Mouse (Mus musculus): ENCODE data around the gene Eif6. TPM values are rescaled to one million over a fixed set of nuclear protein-coding genes. Genes with fewer than 3 reads are reported as not detected.

The Eif6 gene
- 204 and 210 TPM in 2 replicates for polyA plus RNA-seq (2015; fragmentation: Nextera tagmentation; extraction: Ambion mirVana)

DNA sequence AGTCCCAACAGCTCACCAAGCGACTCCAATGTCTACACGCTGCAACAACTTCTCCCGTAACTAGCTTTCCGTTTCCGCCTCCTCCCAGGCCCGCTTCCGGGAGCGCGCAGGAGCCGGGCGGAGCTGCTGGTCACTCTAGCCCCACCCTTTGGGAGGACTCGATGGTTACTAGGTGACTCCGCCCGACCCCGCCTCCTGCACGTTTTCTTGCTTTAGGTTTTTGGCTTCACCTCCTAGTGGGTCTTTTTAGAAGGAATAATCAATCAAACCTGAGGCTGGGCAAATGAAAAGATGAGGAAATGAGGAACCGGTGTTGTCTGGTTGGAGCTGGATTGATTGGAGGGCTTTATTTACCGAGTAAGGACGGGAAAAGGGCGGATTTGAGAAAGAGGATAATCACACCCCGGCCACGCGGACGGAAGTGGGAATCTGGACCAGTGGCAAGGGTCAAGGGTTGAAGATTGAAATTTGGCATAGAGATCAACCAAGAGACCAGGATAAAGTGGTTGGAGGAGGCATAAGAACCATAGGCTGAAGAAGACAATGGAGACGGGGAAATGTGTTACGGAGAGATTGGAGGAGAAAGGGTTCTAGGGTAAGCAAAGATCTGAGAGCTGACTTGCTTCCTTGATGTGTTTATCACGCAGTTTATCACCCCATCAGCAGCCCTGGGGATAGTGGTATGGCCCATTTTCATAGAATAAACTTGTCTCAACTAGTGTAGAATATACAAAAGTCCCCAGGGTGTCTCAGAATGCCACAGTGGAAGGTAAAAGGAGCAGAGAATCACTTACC lies at the start of gene Eif6:
Gene Eif6 (minus strand): TSS at position 296 of the 795 bp plus-strand sequence.
- no peaks in the 10 kb centered on the region for H3K9me3 ChIP-seq (replicated peaks)
- peak within 1 kb of the TSS; percentile 82 for H3K4me3 ChIP-seq (replicated peaks)
- ATAC-seq (replicated peaks; ENCODE audit: low FRiP score), result peak; percentile 94
- 2% methylated on average over 27 of the region's 27 CpGs for WGBS
- H3K27me3 ChIP-seq, result no peaks in the 10 kb centered on the region
- H3K36me3 ChIP-seq, result peaks cover 23% of the 10 kb centered on the region
- H3K9ac ChIP-seq, result peak within 1 kb of the TSS; percentile 76
- H3K27ac ChIP-seq, result peak within 1 kb of the TSS; percentile 92
- H3K4me1 ChIP-seq, result peaks cover 19% of the 10 kb centered on the region
- H3K4me2 ChIP-seq, result peak within 1 kb of the TSS; percentile 71

DNA sequence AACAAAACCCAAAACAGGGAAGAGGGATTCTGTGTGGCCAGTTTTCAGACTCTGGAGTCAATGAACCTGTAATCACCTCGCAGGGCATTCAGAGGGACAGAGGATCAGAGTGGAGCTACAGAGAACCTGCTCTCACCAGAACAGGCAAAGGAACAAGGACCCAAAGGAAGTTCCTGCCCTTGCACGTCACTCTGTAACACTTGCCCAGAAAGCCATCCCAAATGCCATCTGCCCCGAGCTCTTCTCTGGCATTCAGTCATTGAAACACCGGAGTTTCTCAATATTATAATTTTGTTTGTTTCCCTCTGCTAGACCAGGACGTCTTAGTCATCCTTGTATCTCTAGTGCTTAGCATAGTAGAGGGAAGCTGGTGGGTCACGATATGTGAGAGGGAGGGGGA lies 46.9 kb upstream of the Eif6 start:
- WGBS, result 57% methylated on average over 6 of the region's 6 CpGs
- no peak overlapping the region for H3K9ac ChIP-seq
- no peak overlapping the region for H3K27ac ChIP-seq
- no peaks in the 10 kb centered on the region for H3K9me3 ChIP-seq (replicated peaks)
- H3K4me2 ChIP-seq, result no peak overlapping the region
- peaks cover 44% of the 10 kb centered on the region for H3K36me3 ChIP-seq
- H3K27me3 ChIP-seq, result no peaks in the 10 kb centered on the region
- H3K4me3 ChIP-seq (replicated peaks), result no peak overlapping the region
- H3K4me1 ChIP-seq, result peaks cover 14% of the 10 kb centered on the region
- no peak for ATAC-seq (replicated peaks; ENCODE audit: low FRiP score)

DNA sequence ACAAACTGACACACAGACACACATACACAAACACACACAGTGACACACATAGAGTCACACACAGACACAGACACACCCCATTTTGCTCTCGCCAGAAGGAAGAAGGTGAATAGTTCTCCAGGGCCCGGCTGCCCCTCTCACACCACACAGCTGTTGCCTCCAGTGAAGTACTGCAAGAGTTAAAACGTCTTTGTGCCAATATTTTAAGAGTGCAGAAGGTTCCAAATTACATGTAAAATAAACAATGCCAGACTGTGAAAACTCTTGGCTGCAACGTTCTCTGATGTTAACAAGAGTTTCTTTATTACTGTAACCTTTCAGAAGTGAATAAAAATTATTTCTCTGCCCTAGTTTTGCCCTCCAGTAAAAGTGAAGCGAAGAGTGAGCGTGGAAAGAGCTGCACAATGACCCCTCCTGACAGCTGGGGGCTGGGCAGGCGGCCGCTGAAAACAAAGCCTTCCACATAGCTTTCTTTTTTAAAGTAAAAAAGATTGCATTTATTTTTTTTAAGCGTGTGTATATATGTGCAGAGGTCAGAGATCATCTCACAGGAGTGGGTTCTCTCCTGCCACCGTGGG lies 46.3 kb upstream of the Eif6 start:
- Histone ChIP-seq H3K27ac (no peak overlapping the region), H3K4me2 (no peak overlapping the region), H3K27me3 (no peaks in the 10 kb centered on the region)

DNA sequence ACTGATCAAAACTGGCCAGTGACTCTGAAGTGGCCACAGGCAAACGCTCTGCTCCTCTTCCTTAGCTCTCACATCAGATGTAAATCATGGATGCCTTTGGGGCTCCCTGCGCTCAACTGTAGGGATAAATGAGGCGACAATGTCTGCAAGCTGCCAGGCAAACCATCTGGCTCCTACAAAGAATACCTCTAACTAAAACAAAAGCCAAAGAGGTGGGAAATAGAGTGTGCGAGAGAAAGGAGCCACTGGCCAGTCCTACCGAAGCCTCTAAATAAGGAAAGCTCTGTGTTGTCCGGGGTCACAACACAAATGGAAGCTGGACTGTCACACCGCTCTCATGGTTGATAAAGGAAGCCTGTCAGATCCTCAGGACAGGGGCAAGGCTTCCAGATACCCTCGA lies 45.8 kb upstream of the Eif6 start:
- no peak for ATAC-seq (replicated peaks; ENCODE audit: low FRiP score)
- 56% methylated on average over 8 of the region's 8 CpGs for WGBS
- no peak overlapping the region for H3K27ac ChIP-seq
- H3K4me3 ChIP-seq (replicated peaks), result no peak overlapping the region
- no peak overlapping the region for H3K9ac ChIP-seq
- H3K4me1 ChIP-seq, result peaks cover 14% of the 10 kb centered on the region
- H3K9me3 ChIP-seq (replicated peaks), result no peaks in the 10 kb centered on the region
- H3K36me3 ChIP-seq, result peaks cover 52% of the 10 kb centered on the region
- no peaks in the 10 kb centered on the region for H3K27me3 ChIP-seq
- no peak overlapping the region for H3K4me2 ChIP-seq

More for the DNA sequence above, 46.3 kb upstream of the Eif6 start:
- peaks cover 14% of the 10 kb centered on the region for H3K4me1 ChIP-seq
- ATAC-seq (replicated peaks; ENCODE audit: low FRiP score), result no peak
- 37% methylated on average over 10 of the region's 10 CpGs for WGBS
- no peak overlapping the region for H3K4me3 ChIP-seq (replicated peaks)
- no peak overlapping the region for H3K9ac ChIP-seq
- H3K9me3 ChIP-seq (replicated peaks), result no peaks in the 10 kb centered on the region
- peaks cover 48% of the 10 kb centered on the region for H3K36me3 ChIP-seq

DNA sequence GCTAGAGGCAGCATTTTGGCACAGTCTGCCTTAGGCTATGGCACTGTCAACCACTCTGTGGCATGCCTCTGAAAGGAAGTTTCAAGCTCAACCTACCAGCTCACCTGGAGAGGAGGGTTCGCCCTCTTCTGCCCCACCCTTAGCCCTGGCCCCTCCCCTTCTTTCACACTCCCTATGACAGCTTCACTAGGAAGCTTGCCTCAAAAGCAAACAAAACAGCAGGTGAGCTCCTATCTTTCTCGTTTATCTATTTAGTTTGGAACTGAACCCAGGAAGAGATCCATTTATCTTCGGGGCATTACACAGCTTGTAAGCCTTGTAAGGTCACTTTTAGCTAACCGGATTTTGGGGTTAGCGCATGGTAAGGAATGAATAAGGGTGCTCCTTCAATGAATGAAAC lies 43.0 kb upstream of the Eif6 start:
- H3K36me3 ChIP-seq, result peaks cover 25% of the 10 kb centered on the region
- ATAC-seq (replicated peaks; ENCODE audit: low FRiP score), result no peak
- peaks cover 14% of the 10 kb centered on the region for H3K4me1 ChIP-seq
- 62% methylated on average over 5 of the region's 5 CpGs for WGBS
- H3K9me3 ChIP-seq (replicated peaks), result no peaks in the 10 kb centered on the region
- no peak overlapping the region for H3K27ac ChIP-seq
- H3K27me3 ChIP-seq, result no peaks in the 10 kb centered on the region
- no peak overlapping the region for H3K9ac ChIP-seq
- no peak overlapping the region for H3K4me2 ChIP-seq
- no peak overlapping the region for H3K4me3 ChIP-seq (replicated peaks)

DNA sequence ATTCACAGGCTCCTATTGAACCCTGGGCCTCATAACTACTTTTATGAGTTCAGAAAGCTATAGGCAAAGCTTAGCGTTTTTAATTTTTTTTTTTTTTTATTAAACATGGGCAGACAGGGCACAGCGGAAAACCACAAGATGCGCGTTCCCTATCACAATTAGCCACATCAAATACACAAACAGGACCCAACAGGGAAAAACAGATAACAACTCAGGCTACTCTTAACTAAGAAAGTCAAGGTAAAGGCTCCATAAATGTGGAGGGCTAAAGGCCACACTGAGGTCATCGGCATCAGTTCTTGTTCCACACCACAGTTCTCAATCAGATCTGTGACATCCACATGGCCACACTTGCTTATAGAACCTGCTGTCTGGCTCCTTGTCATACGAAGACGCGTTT lies 41.6 kb upstream of the Eif6 start:
- no peak overlapping the region for H3K4me2 ChIP-seq
- H3K9me3 ChIP-seq (replicated peaks), result no peaks in the 10 kb centered on the region
- WGBS, result 96% methylated on average over 8 of the region's 8 CpGs
- H3K27me3 ChIP-seq, result no peaks in the 10 kb centered on the region
- no peak overlapping the region for H3K27ac ChIP-seq
- no peak overlapping the region for H3K9ac ChIP-seq
- H3K36me3 ChIP-seq, result peaks cover 17% of the 10 kb centered on the region
- no peak overlapping the region for H3K4me3 ChIP-seq (replicated peaks)
- H3K4me1 ChIP-seq, result peaks cover 18% of the 10 kb centered on the region
- no peak for ATAC-seq (replicated peaks; ENCODE audit: low FRiP score)

DNA sequence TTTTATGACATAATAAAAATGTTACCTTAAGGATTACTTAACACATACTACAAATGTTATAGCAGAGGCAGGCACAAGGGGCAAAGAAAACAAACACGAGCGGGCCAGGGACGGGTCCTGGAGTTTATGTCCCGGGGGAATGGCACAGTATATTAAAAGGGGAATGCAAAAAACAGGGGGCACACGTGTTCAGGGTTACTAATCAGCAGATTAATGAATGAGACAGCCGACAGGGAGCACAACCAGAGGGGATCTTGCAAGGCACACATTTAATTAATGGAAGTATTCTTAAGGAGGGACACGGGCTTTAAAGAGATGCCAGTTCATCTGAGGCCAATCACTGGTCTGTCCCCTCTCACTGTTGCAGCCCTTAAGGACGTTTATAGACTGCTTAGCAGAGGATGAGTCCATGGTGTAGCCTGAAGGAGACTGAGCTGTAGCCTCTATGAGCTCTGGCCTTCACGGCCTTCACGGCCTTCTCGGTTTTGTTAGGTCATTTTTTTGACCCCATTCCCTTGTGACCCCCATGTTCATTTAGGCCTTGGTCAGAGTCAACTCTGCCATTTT lies 36.7 kb upstream of the Eif6 start:
- peak overlapping the region; percentile 42; the same call in 1 of the 2 replicates for H3K27ac ChIP-seq
- H3K36me3 ChIP-seq, result peaks cover 18% of the 10 kb centered on the region; the same call in 1 of the 2 replicates
- no peak overlapping the region for H3K9ac ChIP-seq
- peak overlapping the region; percentile 36 for H3K4me2 ChIP-seq
- no peaks in the 10 kb centered on the region for H3K9me3 ChIP-seq (replicated peaks)
- 21% methylated on average over 11 of the region's 11 CpGs for WGBS
- peaks cover 21% of the 10 kb centered on the region for H3K4me1 ChIP-seq
- H3K4me3 ChIP-seq (replicated peaks), result no peak overlapping the region
- ATAC-seq (replicated peaks; ENCODE audit: low FRiP score), result peak; percentile 81
- no peaks in the 10 kb centered on the region for H3K27me3 ChIP-seq

DNA sequence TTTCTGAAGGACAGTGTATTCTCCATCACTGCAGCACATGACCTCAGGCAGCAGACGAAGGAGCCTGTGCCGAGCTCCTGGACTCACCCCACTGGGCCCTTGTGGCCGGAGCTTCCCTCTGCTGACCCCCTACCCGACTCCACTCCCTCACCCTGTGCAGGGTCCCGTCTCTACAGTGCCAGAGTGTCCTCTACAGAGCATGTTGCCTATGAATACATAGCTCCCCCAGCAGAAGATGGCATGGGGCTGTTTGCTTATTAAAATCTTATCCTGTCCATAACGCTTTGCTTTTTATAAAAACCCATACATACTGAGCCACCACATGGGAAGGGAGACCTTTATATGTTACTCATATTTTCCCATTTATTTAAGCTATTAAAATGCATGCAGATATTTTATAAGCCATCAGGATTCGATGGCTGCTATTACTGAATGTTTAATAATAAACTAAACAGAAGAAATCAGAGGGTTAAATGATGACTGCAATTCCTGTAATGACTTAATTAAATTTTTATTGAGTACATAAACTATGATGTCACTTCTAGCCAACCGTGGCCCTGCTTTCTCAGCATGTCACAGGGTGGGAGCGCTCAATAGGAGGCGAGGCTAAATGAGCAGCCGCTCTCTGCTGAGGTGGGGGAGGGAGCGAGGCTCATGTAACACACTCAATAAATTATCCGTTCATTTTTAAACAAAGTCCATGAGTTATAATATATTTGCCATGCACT lies 36.0 kb upstream of the Eif6 start:
- H3K27me3 ChIP-seq, result no peaks in the 10 kb centered on the region
- no peak overlapping the region for H3K9ac ChIP-seq
- peak overlapping the region; percentile 36 for H3K4me2 ChIP-seq
- H3K4me1 ChIP-seq, result peaks cover 21% of the 10 kb centered on the region
- peaks cover 18% of the 10 kb centered on the region for H3K36me3 ChIP-seq
- no peaks in the 10 kb centered on the region for H3K9me3 ChIP-seq (replicated peaks)
- no peak overlapping the region for H3K4me3 ChIP-seq (replicated peaks)
- ATAC-seq (replicated peaks; ENCODE audit: low FRiP score), result peak; percentile 88
- peak overlapping the region; percentile 42; the same call in 1 of the 2 replicates for H3K27ac ChIP-seq
- WGBS, result 31% methylated on average over 13 of the region's 13 CpGs

DNA sequence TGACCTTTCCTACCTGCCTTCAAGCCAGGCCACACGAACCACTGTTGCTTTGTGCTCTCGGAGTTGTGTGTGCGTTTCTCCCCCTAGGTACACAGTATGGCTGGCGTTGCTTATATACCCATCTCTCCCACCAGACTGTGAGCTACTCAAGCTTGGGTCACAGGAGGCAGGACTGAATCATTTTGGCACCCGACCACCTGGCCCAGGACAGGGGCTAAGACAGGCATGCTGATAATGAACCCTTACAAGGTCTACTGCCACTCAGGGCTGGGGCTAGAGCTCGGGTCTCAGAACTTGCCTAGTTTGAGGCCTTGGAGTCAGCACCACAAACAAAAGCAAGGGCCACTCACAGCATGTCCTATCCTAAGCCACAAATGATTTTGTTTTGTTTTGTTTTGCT lies 34.9 kb upstream of the Eif6 start:
- WGBS, result 87% methylated on average over 6 of the region's 6 CpGs
- peaks cover 25% of the 10 kb centered on the region for H3K36me3 ChIP-seq
- no peak overlapping the region for H3K4me3 ChIP-seq (replicated peaks)
- no peaks in the 10 kb centered on the region for H3K9me3 ChIP-seq (replicated peaks)
- H3K27me3 ChIP-seq, result no peaks in the 10 kb centered on the region
- H3K27ac ChIP-seq, result no peak overlapping the region
- H3K9ac ChIP-seq, result no peak overlapping the region
- H3K4me1 ChIP-seq, result peaks cover 21% of the 10 kb centered on the region
- no peak for ATAC-seq (replicated peaks; ENCODE audit: low FRiP score)
- no peak overlapping the region for H3K4me2 ChIP-seq

DNA sequence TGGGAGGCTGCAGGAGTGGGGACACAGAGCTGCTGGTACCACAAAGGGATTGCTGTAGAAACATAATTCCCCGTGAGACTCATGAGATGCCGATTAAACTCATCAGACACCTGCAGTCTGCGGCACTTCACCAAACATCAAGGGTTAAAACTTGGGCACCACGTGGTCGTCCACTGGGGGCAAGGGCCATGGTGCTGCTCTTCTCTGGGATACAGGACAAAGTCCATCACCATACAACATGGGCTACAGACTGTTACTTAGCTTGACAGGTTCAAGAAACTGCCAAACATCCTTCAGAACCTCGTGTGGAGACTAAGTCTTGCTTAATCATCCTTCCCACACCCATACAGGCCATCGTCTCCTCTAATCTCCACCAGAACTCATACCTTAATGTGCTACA lies 33.4 kb upstream of the Eif6 start:
- H3K36me3 ChIP-seq, result peaks cover 36% of the 10 kb centered on the region
- H3K9me3 ChIP-seq (replicated peaks), result no peaks in the 10 kb centered on the region
- no peak overlapping the region for H3K27ac ChIP-seq
- no peak overlapping the region for H3K4me2 ChIP-seq
- no peak overlapping the region for H3K9ac ChIP-seq
- no peak overlapping the region for H3K4me3 ChIP-seq (replicated peaks)
- H3K4me1 ChIP-seq, result peaks cover 21% of the 10 kb centered on the region
- ATAC-seq (replicated peaks; ENCODE audit: low FRiP score), result no peak
- 84% methylated on average over 7 of the region's 7 CpGs for WGBS
- no peaks in the 10 kb centered on the region for H3K27me3 ChIP-seq

DNA sequence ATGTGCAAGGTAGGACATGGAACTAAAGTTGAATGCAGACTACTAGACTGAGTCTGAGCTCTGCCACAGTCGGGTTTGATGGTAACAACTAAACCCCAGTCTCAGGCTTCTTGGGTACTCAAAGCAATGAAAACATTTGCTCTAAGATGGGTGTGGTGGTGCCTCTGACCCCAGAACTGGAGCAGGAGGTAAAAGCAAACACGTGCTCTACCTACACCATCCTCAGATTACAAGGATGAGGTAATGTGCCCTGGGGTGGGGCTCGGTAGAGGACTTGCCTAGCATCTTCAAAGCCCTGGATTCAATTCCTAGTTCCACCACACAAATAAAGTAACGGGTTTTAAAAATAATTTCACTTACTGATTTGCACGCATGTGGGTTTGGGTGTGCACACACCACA lies 25.8 kb upstream of the Eif6 start:
- no peaks in the 10 kb centered on the region for H3K9me3 ChIP-seq (replicated peaks)
- H3K9ac ChIP-seq, result no peak overlapping the region
- H3K4me1 ChIP-seq, result no peaks in the 10 kb centered on the region
- H3K4me2 ChIP-seq, result no peak overlapping the region
- no peaks in the 10 kb centered on the region for H3K27me3 ChIP-seq
- no peak overlapping the region for H3K27ac ChIP-seq
- WGBS, result 72% methylated on average over 5 of the region's 5 CpGs
- H3K4me3 ChIP-seq (replicated peaks), result no peak overlapping the region
- peaks cover 76% of the 10 kb centered on the region for H3K36me3 ChIP-seq
- no peak for ATAC-seq (replicated peaks; ENCODE audit: low FRiP score)

DNA sequence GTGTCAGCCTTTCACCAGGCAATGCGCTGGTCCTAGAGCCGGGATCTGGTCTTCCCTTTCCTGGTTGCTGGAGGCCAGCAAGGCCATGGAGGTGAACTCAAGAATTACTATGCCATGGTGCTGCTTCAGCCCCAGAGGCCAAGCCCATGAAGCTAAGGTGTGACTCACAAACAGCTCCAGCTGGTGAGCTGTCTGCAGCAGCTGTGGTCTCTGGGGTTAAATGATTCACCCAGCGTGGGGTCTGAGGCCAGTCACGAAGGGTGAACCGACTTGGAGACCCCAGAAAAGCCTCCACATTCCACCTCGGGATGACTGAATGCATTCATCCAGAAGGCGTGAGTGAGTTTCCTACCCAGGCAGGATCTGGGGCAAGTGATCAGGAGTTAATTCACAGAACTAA lies 23.4 kb upstream of the Eif6 start:
- H3K4me3 ChIP-seq (replicated peaks), result no peak overlapping the region
- no peak overlapping the region for H3K9ac ChIP-seq
- no peaks in the 10 kb centered on the region for H3K9me3 ChIP-seq (replicated peaks)
- no peak overlapping the region for H3K27ac ChIP-seq
- H3K4me1 ChIP-seq, result no peaks in the 10 kb centered on the region
- WGBS, result 84% methylated on average over 7 of the region's 7 CpGs
- no peak for ATAC-seq (replicated peaks; ENCODE audit: low FRiP score)
- no peak overlapping the region for H3K4me2 ChIP-seq
- H3K36me3 ChIP-seq, result peaks cover 82% of the 10 kb centered on the region
- no peaks in the 10 kb centered on the region for H3K27me3 ChIP-seq

Data from kidney, embryonic 15.5 days (tissue).